Mouse (Mus musculus) hindbrain, embryonic 12.5 days (tissue): ENCODE results near the gene Gm32742. TPM values are rescaled to one million over a fixed set of nuclear protein-coding genes. Genes with fewer than 3 reads are reported as not detected.
"Not testable (repeated sequence)": the region's sequence is repeated elsewhere in the genome, so short reads cannot be mapped to it uniquely, and the experiment has no call there.

Source experiments
- ATAC-seq: fragments of 200-750 bp; cut with Nextera tagmentation; 2 replicates; pipeline ENCODE4 v1.8.0; 2017; ENCODE audit warnings: moderate TSS enrichment; ENCODE audit not compliant: low FRiP score
- H3K27ac ChIP-seq: fragments of 300-500 bp; sonication (generic); 2 replicates; pipeline ENCODE4 v1.5.1; 2016; ENCODE audit warnings: mild to moderate bottlenecking
- H3K27me3 ChIP-seq: fragments of 300-500 bp; sonication (generic); 2 replicates; pipeline ENCODE4 v1.6.1; 2016; ENCODE audit warnings: mild to moderate bottlenecking
- H3K36me3 ChIP-seq: fragments of 300-500 bp; sonication (generic); 2 replicates; pipeline ENCODE4 v1.6.1; 2016; ENCODE audit warnings: mild to moderate bottlenecking
- H3K4me1 ChIP-seq: fragments of 300-500 bp; sonication (generic); 2 replicates; pipeline ENCODE4 v1.6.1; 2016
- H3K4me2 ChIP-seq: fragments of 300-500 bp; sonication (generic); replicated peaks from 2 replicates; pipeline ENCODE4 v1.6.1; 2016; ENCODE audit warnings: mild to moderate bottlenecking
- H3K4me3 ChIP-seq: fragments of 300-500 bp; sonication (generic); 2 replicates; pipeline ENCODE4 v1.5.1; 2016; ENCODE audit warnings: mild to moderate bottlenecking
- H3K9ac ChIP-seq: fragments of 300-500 bp; sonication (generic); 2 replicates; pipeline ENCODE4 v1.6.1; 2016; ENCODE audit warnings: mild to moderate bottlenecking, moderate library complexity
- H3K9me3 ChIP-seq: fragments of 300-500 bp; sonication (generic); replicated peaks from 2 replicates; pipeline ENCODE4 v1.6.1; 2016; ENCODE audit warnings: mild to moderate bottlenecking
- WGBS: fragments of 180-500 bp; shearing (Covaris S2); methylation state at CpG from one replicate; pipeline ENCODE4 v1.1.7; 2016; 5-methylcytosine and 5-hydroxymethylcytosine counted together
- polyA plus RNA-seq: library from polyadenylated mRNA; unstranded; fragments of >200 nt; fragmentation: Nextera tagmentation; extraction: Ambion mirVana; gene quantifications from 2 replicates; pipeline ENCODE4 v1.2.1, GENCODE M21; 2016

Gm32742 gene
- polyA plus RNA-seq, 1 experiment from 2014 or later = 0.06 TPM

GRCm38 (mm10) chr9:51143437-51143836, 21.9 kb downstream of the Gm32742 start:
- H3K36me3 ChIP-seq = no peaks in the 10 kb centered on the region
- no peaks in the 10 kb centered on the region for H3K4me1 ChIP-seq
- no peak overlapping the region for H3K27ac ChIP-seq
- no peak overlapping the region for H3K9ac ChIP-seq
- no peaks in the 10 kb centered on the region for H3K9me3 ChIP-seq
- no peak overlapping the region for H3K4me2 ChIP-seq
- no peak for ATAC-seq
- no peaks in the 10 kb centered on the region; the same call in 1 of the 2 replicates for H3K27me3 ChIP-seq
- H3K4me3 ChIP-seq = no peak overlapping the region
- 100% methylated on average over 1 of the region's 1 CpGs for WGBS

DNA sequence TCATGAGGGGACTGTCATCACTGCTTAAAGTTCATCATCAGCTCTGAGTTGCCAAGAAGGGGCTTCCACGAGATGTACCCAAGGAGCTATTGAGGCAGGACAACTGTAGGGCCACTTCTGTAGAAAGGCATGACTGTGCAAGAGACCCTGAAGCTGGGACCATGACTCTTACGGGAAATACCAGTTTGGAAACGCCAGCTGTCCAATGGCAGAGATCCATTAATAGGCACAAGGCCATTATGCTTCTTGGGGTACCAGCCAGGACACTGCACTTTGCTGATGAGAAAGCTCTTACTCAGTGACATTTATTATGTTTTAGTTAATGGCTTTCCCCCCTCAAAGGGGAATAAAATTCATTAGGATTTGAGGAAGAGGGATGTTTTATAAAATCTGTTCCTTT, 24.6 kb downstream of the Gm32742 start:
- Histone ChIP-seq H3K27ac (no peak overlapping the region), H3K4me2 (no peak overlapping the region), H3K4me3 (no peak overlapping the region), H3K36me3 (no peaks in the 10 kb centered on the region), H3K27me3 (no peaks in the 10 kb centered on the region), H3K9me3 (no peaks in the 10 kb centered on the region), H3K4me1 (no peaks in the 10 kb centered on the region), H3K9ac (no peak overlapping the region)
- WGBS = 79% methylated on average over 3 of the region's 3 CpGs
- ATAC-seq = no peak

- not testable (repeated sequence) for H3K4me2 ChIP-seq, H3K9me3 ChIP-seq, ATAC-seq, H3K36me3 ChIP-seq, H3K4me3 ChIP-seq, H3K4me1 ChIP-seq, H3K27me3 ChIP-seq, H3K9ac ChIP-seq, H3K27ac ChIP-seq
- 100% methylated on average over 1 of the region's 1 CpGs for WGBS
Observed at GRCm38 (mm10) chr9:51139401-51139800, 25.9 kb downstream of the Gm32742 start.

DNA sequence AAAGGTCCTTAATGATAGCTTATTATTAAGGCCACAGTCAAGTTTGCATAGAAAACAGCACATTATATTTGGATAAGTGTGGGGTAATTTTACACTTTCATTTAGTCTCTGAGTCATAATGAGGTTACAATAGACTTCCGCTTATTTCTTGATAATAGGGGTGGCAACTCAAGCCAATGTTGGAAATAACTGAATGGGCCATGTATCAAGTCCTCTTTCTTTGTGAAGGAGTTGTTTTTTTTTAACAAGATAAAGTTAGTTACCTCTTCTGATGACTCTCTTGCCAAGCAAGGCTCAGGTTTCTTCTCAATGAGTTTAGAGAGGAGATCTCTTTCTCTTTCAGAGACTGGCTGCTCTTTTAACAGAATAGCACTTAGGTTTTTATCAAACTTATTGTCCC, 27.0 kb downstream of the Gm32742 start:
- no peak for ATAC-seq
- Histone ChIP-seq H3K27me3 (no peaks in the 10 kb centered on the region), H3K9ac (no peak overlapping the region), H3K27ac (no peak overlapping the region), H3K9me3 (no peaks in the 10 kb centered on the region), H3K4me2 (no peak overlapping the region), H3K4me1 (no peaks in the 10 kb centered on the region), H3K4me3 (no peak overlapping the region), H3K36me3 (no peaks in the 10 kb centered on the region)
- WGBS = 91% methylated on average over 1 of the region's 1 CpGs

GRCm38 (mm10) chr9:51137836-51138235, 27.5 kb downstream of the Gm32742 start:
- no peaks in the 10 kb centered on the region for H3K4me1 ChIP-seq
- no peak overlapping the region for H3K4me2 ChIP-seq
- H3K9ac ChIP-seq = no peak overlapping the region
- WGBS = 85% methylated on average over 1 of the region's 1 CpGs
- H3K27me3 ChIP-seq = no peaks in the 10 kb centered on the region
- H3K27ac ChIP-seq = no peak overlapping the region
- no peak for ATAC-seq
- H3K9me3 ChIP-seq = no peaks in the 10 kb centered on the region
- H3K4me3 ChIP-seq = no peak overlapping the region
- no peaks in the 10 kb centered on the region for H3K36me3 ChIP-seq

DNA sequence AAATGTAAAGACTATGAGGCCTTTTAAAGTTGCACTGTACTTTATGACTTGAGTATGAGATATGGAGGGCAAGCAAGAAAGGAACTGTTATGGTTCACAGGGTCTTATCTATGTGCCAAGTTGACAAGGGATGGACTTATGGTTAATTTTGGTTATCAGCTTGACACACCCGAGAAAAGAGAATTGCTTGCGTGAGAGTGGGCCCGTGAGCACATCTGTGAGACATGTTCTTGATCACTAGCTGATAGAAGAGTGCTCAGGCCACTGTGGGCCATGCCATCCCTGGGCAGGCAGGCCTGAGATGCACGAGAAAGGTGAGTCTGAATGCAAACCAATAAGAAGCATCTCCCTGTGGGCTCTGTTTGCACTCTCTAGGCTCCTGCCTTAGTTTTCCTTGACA, 27.9 kb downstream of the Gm32742 start:
- WGBS = 84% methylated on average over 4 of the region's 4 CpGs
- Histone ChIP-seq H3K4me3 (no peak overlapping the region), H3K27ac (no peak overlapping the region), H3K4me2 (no peak overlapping the region), H3K4me1 (no peaks in the 10 kb centered on the region), H3K9ac (no peak overlapping the region), H3K36me3 (no peaks in the 10 kb centered on the region), H3K27me3 (no peaks in the 10 kb centered on the region), H3K9me3 (no peaks in the 10 kb centered on the region)
- no peak for ATAC-seq

- 70% methylated on average over 3 of the region's 3 CpGs for WGBS
- Histone ChIP-seq H3K9me3 (no peaks in the 10 kb centered on the region), H3K27me3 (no peaks in the 10 kb centered on the region), H3K4me1 (no peaks in the 10 kb centered on the region), H3K9ac (no peak overlapping the region), H3K4me3 (no peak overlapping the region), H3K4me2 (no peak overlapping the region), H3K36me3 (no peaks in the 10 kb centered on the region), H3K27ac (no peak overlapping the region)
- ATAC-seq = no peak
Observed at GRCm38 (mm10) chr9:51136985-51137384, 28.3 kb downstream of the Gm32742 start.

GRCm38 (mm10) chr9:51114767-51115166, 50.5 kb downstream of the Gm32742 start:
- no peak overlapping the region for H3K4me2 ChIP-seq
- H3K4me1 ChIP-seq = no peaks in the 10 kb centered on the region
- no peaks in the 10 kb centered on the region for H3K36me3 ChIP-seq
- H3K9me3 ChIP-seq = no peaks in the 10 kb centered on the region
- H3K4me3 ChIP-seq = no peak overlapping the region
- no peak overlapping the region for H3K9ac ChIP-seq
- 85% methylated on average over 4 of the region's 4 CpGs for WGBS
- ATAC-seq = no peak
- H3K27ac ChIP-seq = no peak overlapping the region
- no peaks in the 10 kb centered on the region for H3K27me3 ChIP-seq

GRCm38 (mm10) chr9:51105751-51106150, 59.6 kb downstream of the Gm32742 start:
- Histone ChIP-seq H3K4me1 (peaks cover 8% of the 10 kb centered on the region), H3K27ac (no peak overlapping the region), H3K4me2 (no peak overlapping the region), H3K9me3 (no peaks in the 10 kb centered on the region), H3K4me3 (no peak overlapping the region), H3K9ac (no peak overlapping the region), H3K36me3 (no peaks in the 10 kb centered on the region), H3K27me3 (peaks cover 7% of the 10 kb centered on the region; the same call in 1 of the 2 replicates)
- no peak for ATAC-seq
- 80% methylated on average over 2 of the region's 2 CpGs for WGBS

DNA sequence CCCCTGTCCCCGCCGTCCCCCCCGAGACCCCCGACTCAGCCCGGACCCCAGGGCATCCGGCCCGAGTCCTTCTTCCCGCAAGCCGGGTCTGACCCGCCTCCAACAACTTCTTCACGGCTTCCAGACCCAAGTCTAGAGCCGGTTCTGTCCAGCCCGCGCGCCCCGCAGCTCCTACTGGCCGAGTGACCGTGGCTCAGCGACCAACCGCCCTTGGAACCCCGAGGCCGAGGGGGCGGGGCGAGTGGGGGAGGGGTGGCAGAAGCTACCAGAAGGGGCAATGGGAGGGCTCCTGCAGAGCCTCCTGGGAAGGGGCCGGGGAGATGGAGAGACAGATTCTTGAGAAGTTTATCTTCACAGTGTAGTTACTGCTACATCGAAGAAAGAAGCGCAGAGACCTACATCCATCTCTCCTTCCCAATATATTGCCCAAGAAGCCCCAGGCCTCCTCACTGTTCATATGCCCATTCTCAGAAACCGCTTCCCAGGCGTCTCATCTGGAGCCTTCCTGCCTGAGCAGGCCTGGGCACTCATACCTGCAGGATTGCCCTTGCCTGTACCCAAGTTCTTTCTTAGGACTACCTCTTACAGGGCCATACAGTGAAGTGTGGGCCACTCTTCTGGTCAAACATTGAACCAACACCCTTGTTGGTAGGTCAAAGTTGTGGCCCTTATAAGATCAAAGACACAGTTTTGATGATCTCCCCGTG, 61.4 kb downstream of the Gm32742 start:
- ATAC-seq = peak; percentile 70
- H3K9me3 ChIP-seq = no peaks in the 10 kb centered on the region
- H3K4me3 ChIP-seq = peak overlapping the region; percentile 59
- H3K27ac ChIP-seq = no peak overlapping the region
- H3K4me1 ChIP-seq = peaks cover 8% of the 10 kb centered on the region
- peak overlapping the region; percentile 71 for H3K9ac ChIP-seq
- peak overlapping the region; percentile 100 for H3K4me2 ChIP-seq
- H3K27me3 ChIP-seq = peaks cover 12% of the 10 kb centered on the region; the same call in 1 of the 2 replicates
- H3K36me3 ChIP-seq = no peaks in the 10 kb centered on the region
- 11% methylated on average over 30 of the region's 30 CpGs for WGBS

- peak overlapping the region; percentile 71 for H3K9ac ChIP-seq
- H3K27me3 ChIP-seq = peaks cover 12% of the 10 kb centered on the region; the same call in 1 of the 2 replicates
- H3K4me1 ChIP-seq = peaks cover 8% of the 10 kb centered on the region
- WGBS = 2% methylated on average over 38 of the region's 44 CpGs
- no peaks in the 10 kb centered on the region for H3K36me3 ChIP-seq
- no peak overlapping the region for H3K27ac ChIP-seq
- peak overlapping the region; percentile 59 for H3K4me3 ChIP-seq
- ATAC-seq = peak; percentile 84
- peak overlapping the region; percentile 100 for H3K4me2 ChIP-seq
- H3K9me3 ChIP-seq = no peaks in the 10 kb centered on the region
Observed at GRCm38 (mm10) chr9:51102963-51103807, 62.1 kb downstream of the Gm32742 start.

- Histone ChIP-seq H3K4me2 (peak within 1 kb of the TSS; percentile 100), H3K27me3 (peaks cover 12% of the 10 kb centered on the region; the same call in 1 of the 2 replicates), H3K9me3 (no peaks in the 10 kb centered on the region), H3K9ac (no peak within 1 kb of the TSS), H3K36me3 (no peaks in the 10 kb centered on the region), H3K4me1 (peaks cover 8% of the 10 kb centered on the region), H3K4me3 (peak within 1 kb of the TSS; percentile 24), H3K27ac (no peak within 1 kb of the TSS)
- ATAC-seq = peak; percentile 66; the same call in 1 of the 2 replicates
- 10% methylated on average over 27 of the region's 27 CpGs for WGBS
Observed at GRCm38 (mm10) chr9:51101756-51102425, 63.4 kb downstream of the Gm32742 start, which contains the start of gene 4833427G06Rik. 4833427G06Rik (minus strand) TSS chr9:51102078.
